Mouse (Mus musculus): Measurements from ENCODE around the gene Tuba3a. TPM values are rescaled to one million over a fixed set of nuclear protein-coding genes. Genes with fewer than 3 reads are reported as not detected.
"Not testable (repeated sequence)": the region's sequence is repeated elsewhere in the genome, so short reads cannot be mapped to it uniquely, and the experiment has no call there.

Gene Tuba3a
- total RNA-seq, 2 experiments from 2014 or later = not detected

- no peak for DNase-seq
These were observed 21.2 kb upstream of the Tuba3a start for GRCm38 (mm10) chr6:125307091-125307490.

- DNase-seq = no peak
These were observed 19.6 kb upstream of the Tuba3a start for GRCm38 (mm10) chr6:125305465-125305864.

GRCm38 (mm10) chr6:125304408-125304807, 18.6 kb upstream of the Tuba3a start:
- not testable (repeated sequence) for DNase-seq

GRCm38 (mm10) chr6:125303242-125303641, 17.4 kb upstream of the Tuba3a start:
- no peak for DNase-seq

- peak in 1 of 2 experiments; percentile 42 for DNase-seq
These were observed 16.6 kb upstream of the Tuba3a start for GRCm38 (mm10) chr6:125302231-125302982.

- DNase-seq = no peak
These were observed 15.1 kb upstream of the Tuba3a start for GRCm38 (mm10) chr6:125300982-125301381.

- DNase-seq = no peak
These were observed 11.4 kb upstream of the Tuba3a start for GRCm38 (mm10) chr6:125297149-125297820.

- DNase-seq = no peak
These were observed 8.2 kb upstream of the Tuba3a start for GRCm38 (mm10) chr6:125294049-125294448.

GRCm38 (mm10) chr6:125292256-125292655, 6.4 kb upstream of the Tuba3a start:
- DNase-seq = no peak

- DNase-seq = no peak
These were observed 5.5 kb upstream of the Tuba3a start for GRCm38 (mm10) chr6:125291329-125291728.

GRCm38 (mm10) chr6:125288730-125289129, 2.9 kb upstream of the Tuba3a start:
- DNase-seq = no peak

GRCm38 (mm10) chr6:125286944-125287343, 1.1 kb upstream of the Tuba3a start:
- DNase-seq = no peak

GRCm38 (mm10) chr6:125284751-125285150, 1.1 kb downstream of the Tuba3a start:
- DNase-seq = no peak

GRCm38 (mm10) chr6:125284250-125284649, 1.6 kb downstream of the Tuba3a start:
- no peak for DNase-seq

GRCm38 (mm10) chr6:125282721-125283120, 3.1 kb downstream of the Tuba3a start:
- DNase-seq = not testable (repeated sequence)

GRCm38 (mm10) chr6:125279729-125280128, 6.1 kb downstream of the Tuba3a start:
- no peak for DNase-seq

- DNase-seq = peak; percentile 47 to 72
These were observed 10.8 kb downstream of the Tuba3a start for GRCm38 (mm10) chr6:125274841-125275563.

GRCm38 (mm10) chr6:125272228-125272785, 13.5 kb downstream of the Tuba3a start:
- DNase-seq = no peak

GRCm38 (mm10) chr6:125271455-125272227, 14.2 kb downstream of the Tuba3a start:
- DNase-seq = peak; percentile 93 to 95

- no peak for DNase-seq
These were observed 17.0 kb downstream of the Tuba3a start for GRCm38 (mm10) chr6:125268799-125269198.

- no peak for DNase-seq
These were observed 18.4 kb downstream of the Tuba3a start for GRCm38 (mm10) chr6:125267469-125267868.

- not testable (repeated sequence) for DNase-seq
These were observed 19.2 kb downstream of the Tuba3a start for GRCm38 (mm10) chr6:125266600-125266999.

Measured in adrenal gland, postnatal 36 days (tissue).